Comparison of ENCODE assay signal across 8 mouse cellular contexts in genomic region chr5:111506821-111507220, GRCm38 (mm10).
A peak's percentile ranks its signal among the peaks of the same experiment; 100 is the strongest.
DNase-seq lines count a peak whose midpoint lies in the region; ATAC-seq lines count a peak whose summit lies in the region.

No protein-coding gene starts in this region.

- H3K4me3 ChIP-seq in neural tube, embryonic 11.5 days (ENCODE audit: low read depth, low read length) = no peak overlapping the region
- no peak overlapping the region for H3K4me3 ChIP-seq in neural tube, embryonic 15.5 days (replicated peaks)
- no peak overlapping the region for H3K4me3 ChIP-seq in kidney, embryonic 16.5 days (ENCODE audit: low read length)

- intact Hi-C loops in left cerebral cortex, postnatal 36 days (cut with DNase I) = no loop called here

- H3K4me2 ChIP-seq in neural tube, embryonic 11.5 days (ENCODE audit: low read depth) = no peak overlapping the region
- no peak overlapping the region for H3K4me2 ChIP-seq in neural tube, embryonic 15.5 days
- H3K4me2 ChIP-seq in kidney, embryonic 16.5 days (replicated peaks; ENCODE audit: low read depth, low read length) = no peak overlapping the region

- H3K36me3 ChIP-seq in neural tube, embryonic 11.5 days (ENCODE audit: control insufficient read depth, insufficient read depth, low read length) = no peaks in the 10 kb centered on the region; the same call in 1 of the 2 replicates
- H3K36me3 ChIP-seq in neural tube, embryonic 15.5 days = no peaks in the 10 kb centered on the region
- no peaks in the 10 kb centered on the region for H3K36me3 ChIP-seq in kidney, embryonic 16.5 days (ENCODE audit: insufficient read depth, low read length)

- 0 out of 2 replicates have a peak overlapping the region, but pooled peaks have one; percentile 9 for H3K27ac ChIP-seq in neural tube, embryonic 11.5 days (ENCODE audit: low read depth, low read length)
- H3K27ac ChIP-seq in neural tube, embryonic 15.5 days (replicated peaks) = no peak overlapping the region
- H3K27ac ChIP-seq in kidney, embryonic 16.5 days (ENCODE audit: low read length) = peak overlapping the region; percentile 6; the same call in 1 of the 2 replicates

- H3K27me3 ChIP-seq in neural tube, embryonic 11.5 days (ENCODE audit: control insufficient read depth, insufficient read depth, low read length) = peaks cover 23% of the 10 kb centered on the region
- peaks cover 28% of the 10 kb centered on the region for H3K27me3 ChIP-seq in neural tube, embryonic 15.5 days (replicated peaks)
- peaks cover 39% of the 10 kb centered on the region for H3K27me3 ChIP-seq in kidney, embryonic 16.5 days (ENCODE audit: insufficient read depth, low read length)

- 67% methylated on average over 6 of the region's 6 CpGs for WGBS in neural tube, embryonic 11.5 days
- WGBS in neural tube, embryonic 15.5 days = 71% methylated on average over 6 of the region's 6 CpGs
- 46% methylated on average over 6 of the region's 6 CpGs for WGBS in kidney, embryonic 16.5 days

- no peaks in the 10 kb centered on the region for H3K9me3 ChIP-seq in neural tube, embryonic 11.5 days (ENCODE audit: control insufficient read depth, low read length)
- H3K9me3 ChIP-seq in neural tube, embryonic 15.5 days (replicated peaks) = no peaks in the 10 kb centered on the region
- no peaks in the 10 kb centered on the region for H3K9me3 ChIP-seq in kidney, embryonic 16.5 days (ENCODE audit: low read length)

- no peak for DNase-seq in neural tube, embryonic 11.5 days (ENCODE audit: low spot score)
- peak; percentile 57 for DNase-seq in gastrocnemius, postnatal 25 days
- peak; percentile 72 for DNase-seq in lung, postnatal 36 days
- no peak for DNase-seq in cerebellum, adult 9-10 months
- no peak for DNase-seq in left cerebral cortex, postnatal 36 days (ENCODE audit: low spot score in 2 of 2)
- no peak for DNase-seq in left cerebral cortex, adult 8-10 months (ENCODE audit: low spot score in 2 of 2)

- ATAC-seq in neural tube, embryonic 11.5 days (ENCODE audit: insufficient read depth, low FRiP score, low TSS enrichment) = no peak
- ATAC-seq in neural tube, embryonic 15.5 days (ENCODE audit: low FRiP score) = no peak
- ATAC-seq in kidney, embryonic 16.5 days (ENCODE audit: low FRiP score, low TSS enrichment) = no peak

- no peak overlapping the region for H3K9ac ChIP-seq in neural tube, embryonic 11.5 days (ENCODE audit: low read length)
- H3K9ac ChIP-seq in neural tube, embryonic 15.5 days (replicated peaks) = no peak overlapping the region
- no peak overlapping the region for H3K9ac ChIP-seq in kidney, embryonic 16.5 days (replicated peaks; ENCODE audit: low read length)

- peaks cover 34% of the 10 kb centered on the region for H3K4me1 ChIP-seq in neural tube, embryonic 11.5 days (ENCODE audit: control insufficient read depth, insufficient read depth, low read length)
- H3K4me1 ChIP-seq in neural tube, embryonic 15.5 days = peaks cover 32% of the 10 kb centered on the region
- H3K4me1 ChIP-seq in kidney, embryonic 16.5 days (ENCODE audit: insufficient read depth, low read length) = peaks cover 39% of the 10 kb centered on the region

Comparison
In these comparisons a context has a peak if more than half of its experiments do, and no peak if none do; other contexts are left out.
1. DNase-seq: peak in gastrocnemius, postnatal 25 days (single experiment) and lung, postnatal 36 days (single experiment); none in neural tube, embryonic 11.5 days (single experiment), cerebellum, adult 9-10 months (single experiment), left cerebral cortex, postnatal 36 days (0 of 2) and left cerebral cortex, adult 8-10 months (0 of 2).